Comparison of ENCODE assay signal across 8 mouse cellular contexts in the genomic region with DNA sequence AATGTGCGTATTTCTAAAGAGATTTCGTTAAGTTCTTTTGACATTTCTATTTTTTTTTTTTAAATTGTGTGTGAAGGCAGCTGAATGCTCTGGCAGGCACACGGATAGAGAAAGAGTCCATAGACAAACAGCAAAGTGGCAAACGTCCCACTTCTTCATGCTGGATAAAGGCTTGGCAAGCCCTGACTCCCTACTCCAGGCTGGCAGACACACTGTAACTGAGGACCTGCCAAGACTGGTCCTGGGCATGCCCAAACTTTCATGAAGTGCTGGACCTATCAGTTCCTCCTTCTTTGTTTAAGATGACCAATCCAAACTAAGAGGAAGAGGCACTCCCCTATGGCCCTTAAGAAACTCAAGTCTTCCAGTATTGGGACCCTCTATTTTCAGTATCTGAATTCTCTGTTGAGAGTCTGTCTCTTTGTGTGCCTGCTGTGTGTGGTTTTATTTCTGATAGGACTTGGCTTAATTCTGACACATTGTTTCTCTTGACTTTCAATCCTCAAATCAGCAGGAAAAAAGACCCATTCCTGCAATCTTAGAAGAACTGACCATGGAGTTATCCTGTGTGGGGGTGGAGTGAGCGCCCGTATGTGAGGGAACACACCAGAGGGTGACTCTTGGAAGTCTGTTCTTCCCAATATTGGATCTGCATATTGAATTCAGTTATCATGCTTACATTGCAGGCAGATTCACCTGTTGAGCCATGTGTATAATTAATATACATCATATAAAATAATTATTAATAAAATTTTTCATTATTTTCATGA.
DNase-seq lines count a peak whose midpoint lies in the region; ATAC-seq and TF ChIP-seq lines count a peak whose summit lies in the region.
"Had no signal": no experiment of that assay in that cellular context is flagged by ENCODE, and none has a peak within 500 bp of the region (broad histone marks: within the 10 kb centered on the region; RNA-seq: fewer than 3 reads in every experiment).

No protein-coding gene starts in this region.

- WGBS in lung, embryonic 16.5 days, result 64% methylated on average over 6 of the region's 6 CpGs

- H3K4me2 ChIP-seq in lung, embryonic 16.5 days (ENCODE audit: low read depth, low read length), result no peak overlapping the region
- H3K4me2 ChIP-seq: liver, embryonic 15.5 days had no signal

- no peak for DNase-seq in lung, adult 18-20 months
- peak; percentile 83 to 89 for DNase-seq in cerebellum, postnatal 14 days
- peak; percentile 24 to 42 for DNase-seq in layer of hippocampus, adult 2 months (ENCODE audit: low spot score in 2 of 2)
- DNase-seq in skeletal muscle tissue, adult 2 months (ENCODE audit: low read depth, low spot score), result peak; percentile 17
- DNase-seq in urinary bladder, adult 18-20 months (ENCODE audit: low spot score in 2 of 2), result no peak
- DNase-seq in urinary bladder, postnatal 36 days (ENCODE audit: low spot score in 2 of 2), result no peak

- H3K4me3 ChIP-seq in lung, embryonic 16.5 days (ENCODE audit: low read length), result no peak overlapping the region
- H3K4me3 ChIP-seq in layer of hippocampus, adult 2 months, result no peak overlapping the region
- H3K4me3 ChIP-seq: liver, embryonic 15.5 days had no signal

- no peak for TF ChIP-seq CTCF in layer of hippocampus, adult 2 months (conservative IDR thresholded peaks at IDR 0.05)

- H3K27me3 ChIP-seq in lung, embryonic 16.5 days (ENCODE audit: control insufficient read depth, insufficient read depth, low read depth, low read length), result no peaks in the 10 kb centered on the region
- H3K27me3 ChIP-seq: liver, embryonic 15.5 days had no signal

- ATAC-seq in lung, embryonic 16.5 days (ENCODE audit: low read depth), result peak; percentile 66

- H3K4me1 ChIP-seq in lung, embryonic 16.5 days (replicated peaks; ENCODE audit: control insufficient read depth, insufficient read depth, low read length), result no peaks in the 10 kb centered on the region
- H3K4me1 ChIP-seq: liver, embryonic 15.5 days had no signal

- H3K9me3 ChIP-seq in lung, embryonic 16.5 days (ENCODE audit: control insufficient read depth, low read length), result no peaks in the 10 kb centered on the region
- H3K9me3 ChIP-seq: liver, embryonic 15.5 days had no signal

- no peak overlapping the region for H3K27ac ChIP-seq in lung, embryonic 16.5 days (ENCODE audit: low read length)
- no peak overlapping the region for H3K27ac ChIP-seq in layer of hippocampus, adult 2 months
- H3K27ac ChIP-seq: liver, embryonic 15.5 days had no signal

- no peak overlapping the region for H3K9ac ChIP-seq in lung, embryonic 16.5 days (ENCODE audit: low read length)
- H3K9ac ChIP-seq: liver, embryonic 15.5 days had no signal

- H3K36me3 ChIP-seq in lung, embryonic 16.5 days (ENCODE audit: control insufficient read depth, insufficient read depth, low read length), result no peaks in the 10 kb centered on the region
- H3K36me3 ChIP-seq: liver, embryonic 15.5 days had no signal

Comparison
In these comparisons a context has a peak if more than half of its experiments do, and no peak if none do; other contexts are left out.
1. DNase-seq: peak in cerebellum, postnatal 14 days (2 of 2), layer of hippocampus, adult 2 months (2 of 2) and skeletal muscle tissue, adult 2 months (single experiment); none in lung, adult 18-20 months (0 of 2), urinary bladder, adult 18-20 months (0 of 2) and urinary bladder, postnatal 36 days (0 of 2).